Mouse (Mus musculus) layer of hippocampus, postnatal 25 days (tissue): ENCODE measurements around the gene Nutf2-ps1. TPM values are rescaled to one million over a fixed set of nuclear protein-coding genes. Genes with fewer than 3 reads are reported as not detected.

Experiments
- total RNA-seq, 2 experiments: library from RNA; stranded (reverse); gene quantifications; 2 replicates each; pipeline ENCODE4 v1.2.3; 2021

Nutf2-ps1 gene
- total RNA-seq, 2 experiments from 2014 or later: 34.1 to 44.2 TPM

Other genes with a start within 250 kb of the Nutf2-ps1 start
- not detected for gene Gm10197, start 217.3 kb downstream of the Nutf2-ps1 start, total RNA-seq
- gene Smndc1, start 198.5 kb downstream of the Nutf2-ps1 start, total RNA-seq: 10 to 100 TPM; 36.9 to 39.7 TPM
- gene Dusp5, start 60.0 kb downstream of the Nutf2-ps1 start, total RNA-seq: 10 to 100 TPM; 19.6 to 23.9 TPM
- 10 to 100 TPM; 37.7 to 42.4 TPM for gene Smc3, start 11.3 kb upstream of the Nutf2-ps1 start, total RNA-seq
- gene Rbm20, start 88.2 kb upstream of the Nutf2-ps1 start, total RNA-seq: 1 to 10 TPM; 2.7 to 3.4 TPM